Mouse (Mus musculus) adrenal gland, adult 8-10 months (tissue): Measurements from ENCODE around the gene Saa2. TPM values are rescaled to one million over a fixed set of nuclear protein-coding genes. Genes with fewer than 3 reads are reported as not detected.
A peak's percentile ranks its signal among the peaks of the same experiment; 100 is the strongest.
"Not testable (repeated sequence)": the region's sequence is repeated elsewhere in the genome, so short reads cannot be mapped to it uniquely, and the experiment has no call there.

Experiments
- DNase-seq: peaks from one replicate; pipeline ENCODE4 v3.0.0; 2022
- total RNA-seq, 4 experiments: library from RNA; stranded (reverse); gene quantifications; 2 replicates each; pipeline ENCODE4 v1.2.4; 2022

Gene Saa2
- total RNA-seq: not detected

DNA sequence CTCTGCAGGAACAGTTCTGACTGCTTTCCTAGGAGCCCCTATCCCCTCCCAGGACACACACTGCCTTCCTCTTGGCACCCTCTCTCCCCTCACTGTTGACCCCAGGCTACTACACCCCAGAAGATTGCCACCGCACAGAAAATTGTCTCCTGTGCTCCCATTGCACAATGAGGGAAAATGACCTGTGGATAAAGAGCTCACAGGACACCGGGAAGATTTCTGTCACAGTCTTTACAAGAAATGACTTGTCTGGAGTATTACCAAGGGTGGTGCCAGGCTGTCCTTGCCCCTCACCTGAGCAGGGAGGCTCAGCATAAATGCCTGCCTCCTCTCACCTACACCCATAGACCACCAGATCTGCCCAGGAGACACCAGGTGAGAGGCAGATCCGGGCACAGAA is at the start of gene Saa2:
Gene Saa2 (plus strand): TSS at position 301 of the 400 bp plus-strand sequence.
- DNase-seq: no peak

DNA sequence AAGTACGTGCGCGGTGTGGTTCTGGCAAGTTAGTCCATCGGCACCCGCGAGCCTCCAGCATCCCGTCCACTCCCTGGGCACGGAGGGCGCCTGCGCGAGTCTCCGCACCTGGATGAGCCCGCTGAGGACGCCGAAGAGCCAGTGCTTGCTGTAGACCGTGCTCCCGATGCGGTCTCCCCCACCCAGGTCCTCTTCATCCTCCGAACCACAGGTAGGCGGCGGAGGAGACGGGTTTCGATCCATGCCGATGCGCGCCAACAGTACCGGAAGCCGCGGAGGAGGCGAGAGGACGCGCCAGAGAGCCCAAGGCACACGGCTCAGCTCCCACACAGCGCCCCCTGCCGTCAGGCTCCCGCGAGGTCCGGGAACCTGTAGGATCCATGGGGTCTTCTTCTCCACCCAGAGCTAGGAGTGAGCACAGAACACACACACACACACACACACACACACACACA is 41.2 kb upstream of the Saa2 start, which contains the start of gene Saal1:
Gene Saal1 (minus strand): TSS at position 291 of the 455 bp plus-strand sequence.
- DNase-seq: peak; percentile 57

DNA sequence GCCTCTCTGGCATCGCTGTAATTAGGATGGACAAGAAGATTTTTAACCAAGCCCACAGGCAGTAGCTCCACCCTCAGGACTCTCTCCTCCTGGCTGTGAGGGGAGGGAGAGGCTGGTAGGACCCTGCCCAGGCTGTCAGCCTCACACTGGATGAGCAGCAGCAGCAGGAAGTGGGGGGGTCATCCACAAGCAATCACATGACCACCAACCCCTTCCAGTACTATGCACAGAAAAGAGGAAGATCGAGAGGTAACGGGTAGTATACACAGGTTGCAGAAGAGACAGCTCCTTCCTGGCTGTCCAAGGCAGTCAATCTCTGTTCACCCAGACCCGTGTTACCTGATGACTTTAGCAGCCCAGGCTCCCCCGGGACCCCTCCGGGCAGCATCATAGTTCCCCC is 39.3 kb upstream of the Saa2 start:
- DNase-seq: no peak

DNA sequence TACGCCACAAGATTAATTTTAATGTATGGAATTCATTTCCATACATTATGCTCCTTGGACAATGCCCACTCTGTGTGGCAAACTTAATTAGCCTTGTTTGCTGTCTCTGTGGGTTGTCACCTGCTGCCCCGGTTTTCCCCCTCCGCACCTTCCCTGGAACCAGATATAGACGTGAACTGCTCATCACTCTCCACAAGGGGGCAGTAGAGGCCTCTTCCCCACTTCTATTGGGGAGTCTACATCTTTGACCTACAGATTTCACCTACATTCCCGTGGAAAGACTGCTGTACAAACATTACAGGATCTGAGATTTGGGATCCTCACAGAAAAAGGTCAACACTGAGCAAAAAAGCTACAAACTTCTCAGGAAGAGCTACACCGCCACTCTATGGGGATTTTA is 37.1 kb upstream of the Saa2 start:
- no peak for DNase-seq

DNA sequence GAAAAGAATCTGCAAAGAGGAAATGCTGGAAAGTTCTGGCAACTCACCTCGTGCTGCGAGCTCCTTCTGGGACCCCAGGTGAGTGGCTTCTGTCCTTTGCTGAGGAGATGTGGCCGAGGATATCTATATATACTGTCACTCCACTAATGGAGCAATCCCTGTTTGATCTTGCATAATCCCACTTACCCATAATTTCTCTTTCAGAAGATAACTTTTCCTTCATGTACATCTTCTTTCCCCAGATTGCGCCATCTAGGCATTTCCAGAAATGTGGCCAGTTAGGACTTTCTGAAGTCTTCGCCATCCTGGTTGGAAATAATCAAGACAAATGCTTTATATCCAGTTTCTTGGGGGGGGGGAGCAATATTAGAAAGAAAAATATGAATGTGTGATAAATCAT is 36.0 kb upstream of the Saa2 start, which contains the start of gene Saa3:
Gene Saa3 (minus strand): TSS at position 101 of the 400 bp plus-strand sequence.
- no peak for DNase-seq

DNA sequence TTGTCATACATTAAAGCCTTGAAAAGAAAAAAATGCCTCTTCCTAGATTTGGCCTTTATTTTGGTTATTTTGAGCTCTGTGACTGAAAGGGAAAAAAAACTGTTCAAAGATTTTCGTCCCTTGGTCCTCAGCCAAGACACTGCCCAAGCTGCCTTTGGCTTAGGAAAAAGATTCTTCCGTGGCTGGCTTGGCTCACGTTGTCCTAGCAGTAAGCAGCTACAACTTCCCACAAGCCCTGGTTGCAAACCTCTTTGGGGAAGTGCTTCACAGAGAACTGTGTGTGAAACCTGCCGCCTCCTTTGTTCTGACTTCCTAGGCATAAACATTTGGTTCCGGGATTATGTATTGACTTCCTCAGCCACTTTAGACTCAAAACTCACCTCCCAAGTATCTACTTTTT is 34.7 kb upstream of the Saa2 start:
- DNase-seq: peak; percentile 19

DNA sequence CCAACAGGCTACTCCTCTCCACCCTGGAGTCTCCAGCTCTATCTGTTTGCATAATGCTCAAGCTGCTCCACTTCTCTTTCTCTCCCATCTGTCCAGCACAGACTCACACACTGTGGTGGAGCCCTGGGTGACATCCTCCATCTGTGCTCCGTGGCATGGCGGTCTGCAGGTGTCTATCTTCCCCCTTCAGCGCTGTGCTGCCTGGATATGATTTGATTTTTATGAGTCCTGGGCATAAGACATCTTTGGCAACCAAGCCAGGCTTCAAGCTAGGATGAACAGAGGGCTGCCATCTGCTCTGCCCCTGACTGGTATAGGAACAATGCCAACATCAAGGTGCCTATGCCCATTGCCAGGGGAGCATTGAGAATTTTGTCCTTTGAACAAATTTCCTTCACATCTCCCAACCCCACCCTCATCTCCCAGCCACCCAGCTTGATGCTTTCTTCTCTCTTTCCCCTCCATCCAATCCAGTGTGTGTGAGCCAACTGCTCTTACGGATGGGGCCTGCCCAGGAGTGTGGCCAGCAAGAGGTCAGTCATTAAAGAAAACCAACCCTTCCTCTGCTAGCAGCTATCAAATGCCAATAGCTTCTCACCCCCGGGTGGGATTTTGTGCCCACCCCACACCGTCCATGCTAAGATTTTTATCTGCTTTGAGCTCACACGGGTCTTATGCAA is 32.9 kb upstream of the Saa2 start:
- no peak for DNase-seq

DNA sequence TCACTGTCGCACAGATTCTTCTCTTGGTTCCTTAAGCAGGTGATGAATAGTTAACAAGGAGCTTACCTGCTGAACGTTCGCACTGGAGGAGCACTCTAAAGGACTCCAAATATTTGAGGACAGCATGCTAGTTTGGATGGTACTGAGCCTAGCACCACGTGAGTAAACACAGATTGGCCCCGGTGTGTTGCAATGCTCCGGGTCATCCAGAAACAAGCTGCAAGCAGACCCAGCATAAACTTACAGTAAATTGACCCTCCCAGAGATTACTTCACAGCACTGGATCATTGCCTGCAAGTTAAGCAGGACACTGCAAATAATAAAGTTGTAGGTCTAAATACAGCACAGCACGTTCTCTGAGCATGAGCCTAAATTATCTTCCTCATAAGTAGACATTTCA is 32.1 kb upstream of the Saa2 start:
- peak; percentile 30 for DNase-seq

DNA sequence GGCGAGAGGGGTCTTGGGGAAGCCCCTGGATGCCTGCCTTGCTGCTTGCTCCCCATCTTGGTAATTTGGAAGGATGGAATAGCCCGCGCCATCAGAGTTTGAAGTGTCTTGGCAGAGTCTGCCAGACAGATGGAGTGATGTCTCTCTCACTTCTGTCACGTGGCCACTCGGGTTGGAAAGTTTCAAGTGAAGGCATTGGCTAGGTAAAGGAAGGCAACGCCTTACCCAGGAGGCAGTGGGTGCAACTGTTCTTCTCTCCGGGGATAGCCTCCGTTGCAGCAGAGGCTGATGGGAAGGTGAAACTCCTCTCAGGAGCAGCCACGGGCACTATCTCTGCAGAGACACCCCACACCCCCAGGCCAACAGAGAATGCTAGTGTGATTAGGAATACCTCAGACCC is 31.1 kb upstream of the Saa2 start:
- no peak for DNase-seq

DNA sequence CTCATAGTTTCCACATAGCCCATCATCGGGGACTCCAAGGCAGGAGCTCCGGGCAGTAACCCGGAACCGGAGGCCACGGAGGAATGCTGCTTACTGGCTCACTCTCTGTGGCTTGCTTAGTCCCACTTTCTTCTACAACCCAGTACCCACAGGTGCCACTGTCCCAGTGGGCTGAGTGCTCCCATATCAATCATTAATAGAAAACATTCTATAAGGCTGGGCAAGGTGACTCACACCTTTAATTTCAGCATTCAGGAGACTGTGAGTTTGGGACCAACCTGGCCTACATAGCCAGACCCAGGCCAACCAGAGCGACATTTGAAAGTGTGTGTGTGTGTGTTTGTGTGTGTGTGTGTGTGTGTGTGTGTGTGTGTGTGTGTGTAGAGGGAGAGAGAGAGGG is 28.2 kb upstream of the Saa2 start:
- DNase-seq: no peak

DNA sequence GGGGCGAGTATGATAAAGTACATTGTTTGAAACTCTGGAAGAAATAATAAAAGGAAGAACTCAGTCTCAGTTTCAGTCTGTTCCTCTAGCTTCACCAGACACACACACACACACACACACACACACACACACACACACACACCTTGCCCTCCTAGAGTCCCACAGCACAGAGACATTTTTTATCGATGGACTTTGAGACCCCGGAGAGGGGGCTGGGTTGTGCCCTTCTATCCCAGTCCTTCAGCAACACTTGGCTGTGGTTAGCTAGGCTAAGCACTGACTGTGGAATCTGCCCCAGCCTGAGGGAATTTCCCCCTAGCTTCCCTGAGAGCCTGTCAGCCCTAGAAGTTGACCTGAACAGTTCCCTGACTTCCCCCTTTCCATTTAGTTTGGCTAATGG is 27.7 kb upstream of the Saa2 start:
- no peak for DNase-seq

DNA sequence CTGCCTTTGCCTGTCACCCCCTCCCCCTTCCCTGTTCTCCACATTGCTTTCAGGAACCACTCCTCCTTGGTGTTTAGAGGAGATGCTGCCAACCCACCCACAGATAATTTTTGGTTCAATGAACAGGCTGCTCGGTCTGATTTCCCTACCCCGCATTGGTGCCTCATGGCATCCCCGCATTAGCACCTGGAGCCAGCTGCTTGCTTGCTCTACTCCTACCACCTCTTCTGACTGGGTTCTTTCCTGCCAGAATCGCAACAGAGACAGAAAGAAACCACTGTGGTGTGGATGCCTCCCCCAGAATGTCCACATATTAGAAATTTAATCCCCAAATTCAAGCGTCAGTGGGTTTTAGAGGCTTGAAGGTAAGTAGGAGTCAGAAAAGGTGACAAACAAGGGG is 27.2 kb upstream of the Saa2 start:
- DNase-seq: no peak

DNA sequence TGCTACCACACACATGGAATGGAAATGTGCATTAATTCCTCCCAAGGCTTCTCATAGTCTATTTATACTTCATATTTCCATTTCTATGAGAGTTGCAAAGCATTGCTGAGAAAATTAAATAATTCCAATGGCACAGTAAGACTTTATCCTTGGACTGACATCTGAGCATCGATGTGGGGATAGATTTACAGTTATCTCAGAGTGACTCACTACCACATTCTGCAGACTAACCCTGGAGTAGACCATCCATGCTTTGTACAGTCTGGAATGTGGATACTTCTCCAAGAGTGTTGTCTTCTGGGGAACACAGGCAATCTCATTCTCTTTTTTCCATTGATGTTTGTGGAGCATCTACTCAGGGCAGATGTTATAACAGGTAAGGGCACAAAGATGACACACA is 24.0 kb upstream of the Saa2 start:
- DNase-seq: no peak

DNA sequence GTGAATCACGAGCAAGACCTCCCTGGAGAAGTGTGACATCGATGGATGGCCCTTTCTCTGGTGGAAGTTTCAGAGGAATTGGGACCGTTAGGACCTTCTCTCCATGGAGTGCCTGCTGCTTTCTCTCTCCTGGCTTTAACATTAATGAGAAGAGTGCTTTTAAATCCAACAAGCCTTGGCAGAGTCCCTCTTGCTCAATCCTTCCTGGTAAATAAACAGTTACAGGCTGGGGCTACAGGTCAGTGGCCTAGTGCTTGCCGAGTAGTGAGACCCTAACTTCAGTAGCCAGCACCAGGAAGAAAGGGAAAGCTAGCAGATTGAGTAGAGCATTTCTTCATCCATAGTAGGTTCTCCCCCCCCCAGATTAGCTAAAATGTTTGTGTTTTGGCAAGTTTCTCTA is 19.1 kb upstream of the Saa2 start, which contains the start of gene Saa4:
Gene Saa4 (minus strand): TSS at position 146 of the 400 bp plus-strand sequence.
- DNase-seq: no peak

DNA sequence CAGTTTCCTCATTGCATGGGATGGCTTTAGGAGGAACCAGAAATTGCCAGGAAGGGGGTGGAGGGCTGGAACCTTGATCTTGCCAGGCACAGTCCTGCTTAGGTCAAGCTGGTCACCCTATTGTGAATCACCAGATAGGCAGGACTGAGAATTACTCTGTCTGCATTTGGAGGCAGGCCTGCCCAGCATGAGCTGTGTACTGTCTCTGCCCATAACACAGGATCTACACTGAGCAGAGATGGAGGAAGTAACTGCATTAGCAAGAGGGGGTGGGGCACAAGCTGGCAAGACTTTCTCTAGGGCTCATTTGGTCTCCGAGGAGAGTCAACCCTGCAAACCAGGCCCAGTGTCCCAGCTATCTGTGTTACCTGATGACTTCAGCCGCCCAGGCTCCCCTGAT is 16.6 kb upstream of the Saa2 start:
- DNase-seq: no peak

DNA sequence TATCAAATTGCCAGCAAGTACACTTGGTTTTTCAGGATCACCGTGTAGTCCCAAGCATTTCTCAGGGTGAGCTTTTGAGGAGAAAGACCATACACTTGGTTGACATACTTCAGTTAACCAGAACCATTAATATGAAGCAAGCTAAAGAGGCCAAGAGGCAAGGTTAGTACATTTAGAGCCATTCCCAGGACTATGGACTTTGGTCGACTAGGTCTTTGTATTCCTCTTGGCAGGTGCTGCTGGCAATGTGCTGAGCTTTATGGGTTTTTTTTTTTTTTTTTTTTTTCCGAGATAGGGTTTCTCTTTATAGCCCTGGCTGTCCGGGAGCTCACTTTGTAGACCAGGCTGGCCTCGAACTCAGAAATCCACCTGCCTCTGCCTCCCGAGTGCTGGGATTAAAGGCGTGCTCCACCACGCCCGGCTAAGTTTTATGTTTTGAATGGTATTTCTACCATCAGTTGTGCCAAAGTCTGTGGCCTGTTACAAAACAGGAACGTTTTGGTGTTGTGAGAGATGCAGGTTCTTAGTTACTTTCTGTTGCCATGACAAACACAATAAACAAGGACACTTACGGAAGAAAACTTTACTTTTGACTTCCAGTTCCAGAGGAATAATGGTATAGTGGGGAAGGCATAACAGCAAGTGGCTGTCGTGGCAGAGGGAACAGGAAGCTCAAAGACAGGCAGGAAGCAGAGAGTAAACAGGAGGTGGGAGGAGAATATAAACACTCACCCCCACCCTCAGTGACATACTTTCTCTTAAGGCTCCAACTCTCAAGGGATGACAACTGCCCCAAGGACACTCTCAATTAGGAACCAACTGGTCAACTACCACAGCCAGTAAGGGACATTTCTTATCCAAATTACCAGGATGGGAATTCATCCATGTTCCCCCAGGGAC is 12.8 kb upstream of the Saa2 start:
- DNase-seq: no peak

DNA sequence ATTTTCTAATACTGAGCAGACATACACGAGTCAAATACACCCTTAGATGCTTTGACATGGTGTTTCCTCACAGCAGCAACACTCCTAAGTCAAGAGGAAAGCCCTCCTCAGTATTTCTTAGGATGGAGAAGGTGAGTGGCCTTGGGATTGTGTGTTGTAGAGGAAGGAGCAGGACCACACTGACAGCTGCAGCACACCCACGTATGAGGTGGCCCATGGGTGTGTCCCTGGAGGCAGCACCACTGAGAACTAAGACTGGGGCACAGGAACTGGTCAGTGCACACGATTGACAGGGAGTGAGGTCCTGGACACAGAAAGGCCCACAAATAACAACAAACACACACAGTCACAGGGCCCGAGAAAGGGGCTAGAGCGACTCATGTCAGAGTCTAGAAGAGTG is 11.5 kb upstream of the Saa2 start:
- not testable (repeated sequence) for DNase-seq

DNA sequence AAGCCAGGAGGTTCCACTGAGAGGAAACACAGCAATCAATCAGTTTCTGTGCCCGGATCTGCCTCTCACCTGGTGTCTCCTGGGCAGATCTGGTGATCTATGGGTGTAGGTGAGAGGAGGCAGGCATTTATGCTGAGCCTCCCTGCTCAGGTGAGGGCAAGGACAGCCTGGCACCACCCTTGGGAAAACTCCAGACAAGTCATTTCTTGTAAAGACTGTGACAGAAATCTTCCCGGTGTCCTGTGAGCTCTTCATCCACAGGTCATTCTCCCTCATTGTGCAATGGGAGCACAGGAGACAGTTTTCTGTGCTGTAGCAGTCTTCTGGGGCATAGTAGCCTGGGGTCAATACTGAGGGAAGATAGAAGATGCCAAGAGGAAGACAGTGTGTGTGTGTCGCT is 8.7 kb upstream of the Saa2 start, which contains the start of gene Saa1:
Gene Saa1 (minus strand): TSS at position 101 of the 400 bp plus-strand sequence.
- DNase-seq: not testable (repeated sequence)

DNA sequence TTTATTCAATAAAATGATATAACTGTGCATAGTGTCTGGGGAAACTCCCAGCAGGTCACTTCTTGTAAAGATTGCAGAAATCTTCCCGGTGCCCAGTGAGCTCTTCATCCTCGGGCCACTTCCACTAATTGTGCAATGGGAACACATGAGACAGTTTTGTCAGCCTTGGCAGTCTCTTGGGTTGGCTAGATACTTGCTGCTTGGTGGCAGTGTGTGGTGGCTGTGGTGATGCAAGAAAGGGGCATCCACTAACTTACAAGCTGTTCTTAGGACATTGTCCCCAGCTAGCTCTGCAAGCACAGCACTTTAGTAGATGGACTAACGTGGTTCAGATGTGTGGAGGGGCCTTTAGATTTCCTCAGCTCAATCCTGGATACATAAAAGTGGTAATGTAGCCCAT is 5.8 kb upstream of the Saa2 start:
- peak; percentile 52 for DNase-seq

DNA sequence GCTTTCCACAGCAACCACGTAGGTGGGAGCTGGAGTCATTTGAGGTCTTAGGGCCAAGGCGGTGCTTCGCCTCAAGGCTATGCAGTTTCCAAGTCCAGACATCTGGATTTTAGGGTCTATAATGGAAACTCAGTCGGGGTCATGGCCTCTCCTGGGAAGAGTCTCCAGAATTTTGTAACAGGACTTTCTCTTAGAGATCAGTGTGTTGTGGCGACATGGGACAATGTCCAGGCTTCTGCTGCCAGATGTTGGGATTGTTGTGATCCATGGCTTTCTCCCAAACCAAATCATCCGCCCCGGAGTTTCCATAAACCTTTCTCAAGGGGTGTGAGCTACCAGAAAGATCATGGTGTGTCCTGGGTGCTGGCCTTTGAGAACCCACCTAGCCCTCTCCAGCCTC is 5.2 kb upstream of the Saa2 start:
- no peak for DNase-seq

DNA sequence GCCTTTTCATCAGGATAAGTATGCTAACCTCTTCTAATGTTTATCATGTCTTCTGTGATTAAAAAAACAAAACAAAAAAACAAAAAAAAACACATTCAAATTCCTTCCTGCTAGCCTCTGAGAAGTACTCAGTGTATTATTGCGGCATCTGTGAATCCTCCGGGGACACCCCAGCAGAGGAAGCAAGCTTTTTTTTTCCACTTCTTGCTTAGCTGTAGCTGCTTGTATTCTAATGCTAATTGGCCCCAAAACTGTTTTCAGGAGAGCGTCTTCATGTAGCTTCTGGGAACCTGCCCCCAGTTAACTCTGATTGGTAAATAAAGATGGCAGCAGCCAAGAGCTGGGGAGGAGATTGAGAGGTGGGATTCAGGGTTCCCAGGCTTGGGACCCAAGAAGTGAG is 3.1 kb upstream of the Saa2 start:
- no peak for DNase-seq

DNA sequence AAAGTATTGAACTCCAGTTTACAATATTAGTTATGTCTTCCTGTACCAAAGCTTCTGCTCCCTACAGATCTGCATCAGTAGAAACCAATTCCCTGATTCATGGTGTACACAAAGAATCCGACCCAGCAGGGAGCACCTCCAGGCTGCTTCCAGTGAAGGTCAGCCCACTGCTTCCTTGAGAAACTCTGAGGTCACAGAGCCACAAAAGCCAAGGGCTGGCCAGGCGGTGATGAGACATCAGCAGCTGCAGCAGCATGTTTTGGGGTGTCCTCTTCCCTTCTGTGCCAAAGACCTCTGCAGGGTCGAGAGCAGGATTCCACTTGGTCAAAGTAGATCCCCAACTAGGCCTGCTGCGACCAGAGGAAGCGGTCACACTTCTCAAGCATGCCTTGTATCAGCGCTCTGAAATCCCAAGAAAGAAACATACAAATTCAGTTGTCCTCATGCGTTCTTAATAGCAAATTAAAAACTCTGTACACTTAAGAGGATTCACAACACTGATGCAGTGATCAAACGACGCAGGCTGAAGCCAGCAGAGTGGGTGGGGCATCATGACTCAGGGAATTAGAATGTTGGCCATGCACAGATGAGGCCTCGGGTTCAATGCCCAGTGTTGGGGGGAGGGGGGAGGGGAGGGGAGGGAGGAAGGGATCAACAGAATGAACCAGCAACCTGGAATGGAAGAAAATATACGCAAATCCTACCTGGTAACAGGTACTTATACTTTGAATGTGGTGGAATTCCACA is 9.6 kb downstream of the Saa2 start:
- peak; percentile 28 for DNase-seq

DNA sequence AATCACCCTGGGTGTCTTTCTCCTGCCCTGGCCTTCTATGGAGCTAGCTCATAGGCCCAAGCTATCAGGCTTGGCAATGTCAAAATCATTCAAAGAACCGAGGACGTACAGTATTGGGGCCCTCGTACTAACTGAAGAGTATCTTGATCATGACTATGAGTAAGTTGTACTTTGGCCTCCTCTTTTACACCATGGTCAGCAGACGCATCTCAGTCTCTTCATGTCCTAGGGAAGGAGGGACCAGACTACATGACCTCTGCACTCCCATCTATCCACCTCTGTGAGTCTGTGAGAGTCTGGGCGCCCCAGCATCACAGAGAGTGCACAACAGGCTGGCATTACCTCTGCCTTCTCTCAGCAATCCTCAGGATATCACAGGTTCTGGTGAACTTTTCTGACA is 11.0 kb downstream of the Saa2 start:
- no peak for DNase-seq
